Mouse (Mus musculus) liver, adult 2 months (tissue): ENCODE data around the gene Dixdc1. TPM values are rescaled to one million over a fixed set of nuclear protein-coding genes. Genes with fewer than 3 reads are reported as not detected.
A peak's percentile ranks its signal among the peaks of the same experiment; 100 is the strongest.

Source experiments
- DNase-seq: peaks from one replicate; pipeline ENCODE4 v3.0.0-alpha.2; 2011; ENCODE audit warnings: low read depth, low spot score; ENCODE audit errors: extremely low read depth
- H3K27ac ChIP-seq: fragments of 200-500 bp; replicated peaks from 2 replicates; pipeline ENCODE4 v1.5.1; 2012; ENCODE audit warnings: low read depth, mild to moderate bottlenecking, control low read depth, inconsistent platforms, low read length; ENCODE audit not compliant: insufficient read depth
- H3K27me3 ChIP-seq: fragments of 200-500 bp; 2 replicates; pipeline ENCODE4 v1.6.1; 2012; ENCODE audit warnings: mild to moderate bottlenecking, moderate library complexity, low read length, inconsistent platforms; ENCODE audit not compliant: control insufficient read depth, insufficient read depth
- H3K36me3 ChIP-seq: fragments of 200-500 bp; 2 replicates; pipeline ENCODE4 v1.6.1; 2012; ENCODE audit warnings: low read length, inconsistent platforms; ENCODE audit not compliant: control insufficient read depth, insufficient read depth
- H3K4me1 ChIP-seq: fragments of 200-500 bp; 2 replicates; pipeline ENCODE4 v1.6.1; 2011; ENCODE audit warnings: low read length; ENCODE audit not compliant: control insufficient read depth, insufficient read depth
- H3K4me3 ChIP-seq: fragments of 200-500 bp; 2 replicates; pipeline ENCODE4 v1.5.1; 2011; ENCODE audit warnings: low read depth, mild to moderate bottlenecking, control low read depth, low read length, moderate library complexity; ENCODE audit not compliant: insufficient read depth
- H3K79me2 ChIP-seq: fragments of 200-500 bp; 2 replicates; pipeline ENCODE4 v1.6.1; 2012; ENCODE audit warnings: inconsistent platforms, mild to moderate bottlenecking, low read length, moderate library complexity; ENCODE audit not compliant: control insufficient read depth, insufficient read depth
- H3K9ac ChIP-seq: fragments of 200-500 bp; 2 replicates; pipeline ENCODE4 v1.6.1; 2012; ENCODE audit warnings: low read depth, mild to moderate bottlenecking, control low read depth, inconsistent platforms, low read length
- CTCF ChIP-seq: fragments of 200-500 bp; IDR thresholded peaks from 2 replicates; pipeline ENCODE4 v1.5.1; 2011; ENCODE audit warnings: low read depth, low read length, control low read depth
- POLR2A ChIP-seq: fragments of 200-500 bp; IDR thresholded peaks from 2 replicates; pipeline ENCODE4 v1.6.1; 2011; ENCODE audit warnings: low read length, control low read depth; ENCODE audit not compliant: insufficient read depth; ENCODE audit errors: extremely low read depth
- WGBS: fragments of 180-500 bp; shearing (Covaris S2); methylation state at CpG from one replicate; pipeline ENCODE4 v1.1.7; 2018; 5-methylcytosine and 5-hydroxymethylcytosine counted together
- polyA plus RNA-seq: library from polyadenylated mRNA; depleted of rRNA; stranded (reverse); fragments of >200 nt; gene quantifications from 2 replicates; pipeline ENCODE4 v1.2.3, GENCODE M21; 2012
- total RNA-seq: library from RNA; depleted of rRNA; stranded (reverse); fragments of >200 nt; gene quantifications from 2 replicates; pipeline ENCODE4 v1.2.3, GENCODE M21; 2014

Dixdc1 gene
- total and polyA plus RNA-seq, 2 experiments, result 3.7 to 22.8 TPM

DNA sequence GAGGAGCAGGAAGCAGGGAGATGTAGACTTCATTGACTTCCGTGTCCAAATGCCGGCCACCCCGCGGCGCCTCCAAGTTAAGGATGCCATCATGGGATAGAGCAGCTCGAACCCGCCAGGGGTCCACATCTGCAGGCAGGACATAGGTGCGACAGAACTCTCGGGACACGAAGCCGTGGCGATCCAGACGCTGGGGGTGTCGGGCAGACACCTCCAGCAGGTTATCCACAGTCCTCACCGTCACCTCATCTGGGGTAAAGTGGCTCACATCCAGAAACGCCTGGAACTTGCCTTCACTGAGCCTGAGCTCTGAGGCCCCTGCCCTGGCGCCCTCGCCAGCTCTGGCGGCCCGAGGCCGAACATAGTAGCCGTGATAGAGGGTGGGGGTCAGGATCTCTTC lies 12.0 kb upstream of the Dixdc1 start, which contains the start of gene Cryab:
Gene Cryab (plus strand): TSS at position 3 of the 400 bp plus-strand sequence.
- no peaks in the 10 kb centered on the region for H3K36me3 ChIP-seq
- TF ChIP-seq POLR2A (no peak), CTCF (no peak)
- H3K9ac ChIP-seq, result peak within 1 kb of the TSS; percentile 44
- peak within 1 kb of the TSS; percentile 56 for H3K4me3 ChIP-seq
- no peaks in the 10 kb centered on the region for H3K4me1 ChIP-seq
- H3K27ac ChIP-seq, result peak within 1 kb of the TSS; percentile 32
- 69% methylated on average over 22 of the region's 22 CpGs for WGBS
- no peaks in the 10 kb centered on the region for H3K79me2 ChIP-seq
- H3K27me3 ChIP-seq, result no peaks in the 10 kb centered on the region
- no peak for DNase-seq

DNA sequence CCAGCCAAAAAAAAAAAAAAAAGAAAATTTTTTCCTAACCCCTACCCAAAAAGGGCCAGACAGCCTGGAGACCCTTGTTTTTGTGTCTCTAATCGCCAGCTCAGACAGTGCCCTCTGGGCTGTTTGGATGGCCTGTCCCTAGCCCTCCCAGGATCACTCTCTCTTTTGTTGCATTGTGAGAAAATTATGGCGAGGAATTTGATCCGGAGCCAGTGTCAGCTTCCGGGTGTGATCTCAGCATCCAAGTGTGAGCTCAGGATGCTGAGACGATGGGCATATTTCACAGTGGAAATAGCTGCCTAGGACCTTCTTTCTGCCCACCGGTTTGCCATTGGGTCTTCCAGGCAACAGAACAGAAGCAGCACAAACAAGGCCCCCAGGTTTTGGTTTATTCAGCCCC lies 11.4 kb upstream of the Dixdc1 start:
- H3K27ac ChIP-seq, result no peak overlapping the region
- 79% methylated on average over 6 of the region's 6 CpGs for WGBS
- no peaks in the 10 kb centered on the region for H3K36me3 ChIP-seq
- DNase-seq, result no peak
- H3K4me3 ChIP-seq, result no peak overlapping the region
- H3K9ac ChIP-seq, result no peak overlapping the region
- H3K4me1 ChIP-seq, result no peaks in the 10 kb centered on the region
- TF ChIP-seq CTCF, result no peak
- no peak for TF ChIP-seq POLR2A
- H3K27me3 ChIP-seq, result no peaks in the 10 kb centered on the region
- H3K79me2 ChIP-seq, result no peaks in the 10 kb centered on the region

DNA sequence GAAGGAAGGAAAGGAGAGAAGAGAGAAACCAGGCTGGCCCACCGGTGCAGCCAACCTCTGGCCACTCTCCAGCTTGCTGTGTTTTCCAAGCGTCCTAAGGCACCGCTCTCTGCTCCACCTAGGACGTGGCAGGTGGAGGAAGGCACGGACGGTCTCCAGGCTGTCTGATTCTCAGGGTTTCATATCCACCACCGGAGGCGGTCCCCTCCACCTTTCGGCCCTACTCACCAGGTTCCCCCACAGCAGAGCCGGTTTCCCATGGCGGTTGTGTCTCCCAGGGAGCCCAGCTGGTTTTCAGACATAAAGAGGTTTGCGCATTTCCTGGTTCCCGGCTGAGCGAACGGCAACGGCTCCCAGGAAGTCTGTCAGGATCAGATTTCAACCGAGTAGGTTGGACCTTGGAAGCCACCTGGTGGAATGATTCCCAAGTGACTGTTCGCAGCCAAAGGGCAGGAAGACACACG lies 6.9 kb upstream of the Dixdc1 start, which contains the start of gene 2310030G06Rik:
Gene 2310030G06Rik (minus strand): TSS at position 323 of the 464 bp plus-strand sequence.
- H3K79me2 ChIP-seq, result peaks cover 3% of the 10 kb centered on the region; the same call in 1 of the 2 replicates
- H3K4me1 ChIP-seq, result peaks cover 3% of the 10 kb centered on the region; the same call in 1 of the 2 replicates
- peak within 1 kb of the TSS; percentile 83 for H3K4me3 ChIP-seq
- peak within 1 kb of the TSS; percentile 85 for H3K9ac ChIP-seq
- peak within 1 kb of the TSS; percentile 90 for H3K27ac ChIP-seq
- no peaks in the 10 kb centered on the region for H3K36me3 ChIP-seq
- peak; percentile 30; the same call in 1 of the 2 replicates for TF ChIP-seq CTCF
- TF ChIP-seq POLR2A, result peak; percentile 45; the same call in 1 of the 2 replicates
- DNase-seq, result peak; percentile 86
- H3K27me3 ChIP-seq, result no peaks in the 10 kb centered on the region
- 4% methylated on average over 19 of the region's 19 CpGs for WGBS

DNA sequence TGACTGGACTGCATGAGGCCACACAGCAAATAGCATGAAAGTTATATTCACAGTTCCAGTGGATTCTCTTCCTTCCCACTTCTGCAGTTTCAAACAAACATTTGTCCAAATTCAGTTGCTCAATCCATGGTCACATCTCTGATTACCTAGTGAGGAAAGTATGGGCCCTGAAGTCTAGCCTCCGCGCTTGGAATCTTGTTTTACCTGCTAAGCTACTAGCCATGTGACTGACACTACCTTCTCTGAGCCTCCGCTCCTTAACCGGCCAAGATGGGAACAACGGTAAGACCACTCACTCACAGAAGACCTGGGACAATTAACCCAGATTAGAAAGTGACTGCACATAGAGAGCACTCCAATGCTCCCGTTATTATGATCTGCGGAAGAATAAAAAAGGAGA lies 6.5 kb upstream of the Dixdc1 start:
- Histone ChIP-seq H3K27me3 (no peaks in the 10 kb centered on the region), H3K4me1 (peaks cover 3% of the 10 kb centered on the region; the same call in 1 of the 2 replicates), H3K27ac (peak overlapping the region; percentile 90), H3K9ac (peak overlapping the region; percentile 85), H3K4me3 (peak overlapping the region; percentile 83), H3K36me3 (no peaks in the 10 kb centered on the region), H3K79me2 (peaks cover 3% of the 10 kb centered on the region; the same call in 1 of the 2 replicates)
- TF ChIP-seq CTCF (no peak), POLR2A (no peak)
- WGBS, result 11% methylated on average over 7 of the region's 7 CpGs
- DNase-seq, result peak; percentile 87

DNA sequence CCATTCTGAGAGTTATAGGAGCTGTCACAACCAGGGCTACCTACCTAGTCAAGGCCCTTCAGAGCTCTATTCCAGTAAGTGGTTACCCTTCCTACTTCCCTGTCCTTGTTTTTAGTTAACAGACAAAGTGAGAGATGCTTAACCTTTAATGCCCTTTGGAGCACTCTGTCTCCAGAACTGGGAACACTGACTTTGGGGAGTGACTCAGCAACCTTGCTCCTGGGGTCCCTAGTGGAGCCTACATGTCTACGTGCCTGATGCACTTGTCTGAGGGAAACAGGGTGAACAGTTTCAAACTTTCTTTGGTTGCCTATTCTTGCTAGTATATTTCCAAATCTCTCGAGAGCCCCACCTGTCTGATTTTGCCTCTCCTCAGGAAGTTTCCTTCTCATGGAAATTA lies 3.4 kb upstream of the Dixdc1 start:
- Histone ChIP-seq H3K79me2 (peaks cover 3% of the 10 kb centered on the region; the same call in 1 of the 2 replicates), H3K36me3 (peaks cover 2% of the 10 kb centered on the region; the same call in 1 of the 2 replicates), H3K27ac (no peak overlapping the region), H3K4me3 (no peak overlapping the region), H3K9ac (no peak overlapping the region), H3K4me1 (peaks cover 6% of the 10 kb centered on the region; the same call in 1 of the 2 replicates), H3K27me3 (no peaks in the 10 kb centered on the region)
- DNase-seq, result no peak
- whole genome bisulfite sequencing, result 78% methylated on average over 2 of the region's 2 CpGs
- no peak for TF ChIP-seq CTCF
- no peak for TF ChIP-seq POLR2A

DNA sequence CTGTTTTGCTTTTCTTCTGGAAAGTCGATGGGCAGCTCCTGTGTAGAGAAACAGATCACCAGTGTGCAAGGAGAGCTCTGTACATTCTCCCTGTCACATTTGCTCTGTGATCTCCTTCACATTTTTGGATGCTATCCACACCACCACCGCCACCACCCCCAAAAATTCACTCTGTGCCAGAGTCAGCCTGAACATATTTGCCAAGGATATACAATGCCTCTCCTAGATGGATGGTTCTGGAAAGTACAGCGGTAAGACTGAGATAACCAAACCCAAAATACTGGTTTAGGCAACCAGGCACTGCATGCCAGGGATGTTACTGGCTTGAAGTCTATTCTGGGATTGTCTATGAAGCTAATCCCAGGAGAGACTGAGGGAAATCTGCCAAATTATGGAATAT lies 2.9 kb upstream of the Dixdc1 start:
- 71% methylated on average over 3 of the region's 3 CpGs for WGBS

More for the DNA sequence above, 2.9 kb upstream of the Dixdc1 start:
- peaks cover 3% of the 10 kb centered on the region; the same call in 1 of the 2 replicates for H3K79me2 ChIP-seq
- H3K36me3 ChIP-seq, result peaks cover 2% of the 10 kb centered on the region; the same call in 1 of the 2 replicates
- H3K27ac ChIP-seq, result no peak overlapping the region
- H3K9ac ChIP-seq, result no peak overlapping the region
- no peak for TF ChIP-seq CTCF
- no peak for TF ChIP-seq POLR2A
- peaks cover 6% of the 10 kb centered on the region; the same call in 1 of the 2 replicates for H3K4me1 ChIP-seq
- H3K4me3 ChIP-seq, result no peak overlapping the region
- no peak for DNase-seq
- no peaks in the 10 kb centered on the region for H3K27me3 ChIP-seq
